Mouse (Mus musculus) kidney, postnatal 25 days (tissue): Measurements from ENCODE around the gene Itgam.
"Not testable (repeated sequence)": the region's sequence is repeated elsewhere in the genome, so short reads cannot be mapped to it uniquely, and the experiment has no call there.

Experiments used
- DNase-seq, 2 experiments: peaks; one replicate each; pipeline ENCODE4 v3.0.0; 2021; ENCODE audit warnings: mixed read lengths in 2 of 2

Itgam gene

GRCm38 (mm10) chr7:128062456-128062855 is at the start of gene Itgam, which contains the start of gene Gm49368:
Gene Itgam (plus strand): TSS chr7:128062640.
Gene Gm49368 (plus strand): TSS chr7:128062683.
- no peak for DNase-seq

GRCm38 (mm10) chr7:128013116-128013515 is 49.3 kb upstream of the Itgam start:
- DNase-seq, result no peak

GRCm38 (mm10) chr7:128016134-128016533 is 46.3 kb upstream of the Itgam start:
- DNase-seq, result not testable (repeated sequence)

GRCm38 (mm10) chr7:128016650-128017049 is 45.8 kb upstream of the Itgam start:
- DNase-seq, result no peak

- DNase-seq, result no peak
Measured at GRCm38 (mm10) chr7:128018275-128018674, 44.2 kb upstream of the Itgam start.

GRCm38 (mm10) chr7:128019187-128019586 is 43.3 kb upstream of the Itgam start:
- no peak for DNase-seq

GRCm38 (mm10) chr7:128022974-128023373 is 39.5 kb upstream of the Itgam start:
- no peak for DNase-seq

- no peak for DNase-seq
Measured at GRCm38 (mm10) chr7:128023565-128023964, 38.9 kb upstream of the Itgam start.

GRCm38 (mm10) chr7:128024364-128024763 is 38.1 kb upstream of the Itgam start:
- DNase-seq, result no peak

- no peak for DNase-seq
Measured at GRCm38 (mm10) chr7:128024932-128025331, 37.5 kb upstream of the Itgam start.

- no peak for DNase-seq
Measured at GRCm38 (mm10) chr7:128025381-128025780, 37.1 kb upstream of the Itgam start.

GRCm38 (mm10) chr7:128031403-128031976 is 30.9 kb upstream of the Itgam start:
- DNase-seq, result peak; percentile 25 to 61

GRCm38 (mm10) chr7:128032290-128032988 is 30.0 kb upstream of the Itgam start:
- peak in 1 of 2 experiments; percentile 9 for DNase-seq

- no peak for DNase-seq
Measured at GRCm38 (mm10) chr7:128032989-128033293, 29.5 kb upstream of the Itgam start.

- no peak for DNase-seq
Measured at GRCm38 (mm10) chr7:128033616-128034015, 28.8 kb upstream of the Itgam start.

GRCm38 (mm10) chr7:128042161-128042820 is 20.1 kb upstream of the Itgam start:
- DNase-seq, result not testable (repeated sequence)

- peak in 1 of 2 experiments; percentile 23 for DNase-seq
Measured at GRCm38 (mm10) chr7:128044142-128044785, 18.2 kb upstream of the Itgam start.

- no peak for DNase-seq
Measured at GRCm38 (mm10) chr7:128045640-128046039, 16.8 kb upstream of the Itgam start.

GRCm38 (mm10) chr7:128048819-128049218 is 13.6 kb upstream of the Itgam start:
- DNase-seq, result no peak

- no peak for DNase-seq
Measured at GRCm38 (mm10) chr7:128049254-128049653, 13.2 kb upstream of the Itgam start.

- DNase-seq, result no peak
Measured at GRCm38 (mm10) chr7:128050739-128051138, 11.7 kb upstream of the Itgam start.

- no peak for DNase-seq
Measured at GRCm38 (mm10) chr7:128053061-128053460, 9.4 kb upstream of the Itgam start.

GRCm38 (mm10) chr7:128056917-128057444 is 5.5 kb upstream of the Itgam start:
- DNase-seq, result no peak
